Mouse (Mus musculus) T-helper 1 cell (primary cell): ENCODE data around the gene Stard3.

Experiments used
- in situ Hi-C: fragments of 300-600 bp; cut with MboI, MseI; formaldehyde crosslinking; loops from one replicate; pipeline ENCODE4 v1.15.1; 2025; ENCODE audit warnings: high pct_unique_total_duplicates

Gene Stard3

GRCm38 (mm10) chr11:98397946-98398345, 39.8 kb downstream of the Stard3 start:
- in situ Hi-C loops = no loop called here

- in situ Hi-C loops = no loop called here
These were observed 42.1 kb downstream of the Stard3 start, which contains the start of gene Pgap3 for GRCm38 (mm10) chr11:98400161-98400726. Pgap3 (minus strand) TSS chr11:98400490.

GRCm38 (mm10) chr11:98400816-98401215, 42.6 kb downstream of the Stard3 start:
- in situ Hi-C loops = no loop called here

GRCm38 (mm10) chr11:98406621-98407020, 48.5 kb downstream of the Stard3 start:
- in situ Hi-C loops = no loop called here

- in situ Hi-C loops = no loop called here
These were observed 50.7 kb downstream of the Stard3 start for GRCm38 (mm10) chr11:98408872-98409271.

- in situ Hi-C loops = no loop called here
These were observed 51.2 kb downstream of the Stard3 start for GRCm38 (mm10) chr11:98409341-98409822.

GRCm38 (mm10) chr11:98412273-98412796, 54.2 kb downstream of the Stard3 start, which contains the start of gene Erbb2:
Erbb2 (plus strand) TSS chr11:98412470.
- in situ Hi-C loops = no loop called here

- in situ Hi-C loops = no loop called here
These were observed 54.7 kb downstream of the Stard3 start for GRCm38 (mm10) chr11:98412797-98413301.

DNA sequence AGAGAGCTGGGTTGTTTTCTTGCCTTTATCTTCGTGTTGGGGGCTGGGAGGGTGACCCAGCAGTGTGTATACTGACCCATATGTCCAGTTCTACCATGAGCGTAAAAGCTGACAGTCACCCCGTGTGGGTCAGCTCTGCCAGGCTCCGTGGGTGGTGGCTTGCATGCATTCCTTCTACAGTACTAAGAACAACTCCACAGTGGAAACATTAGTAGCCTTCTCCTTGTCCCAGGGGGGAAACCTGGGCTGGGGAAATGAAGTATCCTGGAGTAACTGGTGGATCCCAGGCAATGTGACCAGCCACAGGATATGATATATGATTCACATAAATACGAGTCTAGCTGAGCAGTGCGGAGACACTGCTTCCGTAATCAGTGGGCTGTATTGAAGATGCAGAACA, 55.6 kb downstream of the Stard3 start:
- in situ Hi-C loops = no loop called here

GRCm38 (mm10) chr11:98414162-98414561, 56.0 kb downstream of the Stard3 start:
- in situ Hi-C loops = no loop called here

GRCm38 (mm10) chr11:98417074-98417473, 58.9 kb downstream of the Stard3 start:
- in situ Hi-C loops = no loop called here

GRCm38 (mm10) chr11:98418273-98418672, 60.1 kb downstream of the Stard3 start:
- in situ Hi-C loops = no loop called here

GRCm38 (mm10) chr11:98418939-98419547, 60.9 kb downstream of the Stard3 start:
- in situ Hi-C loops = no loop called here

- in situ Hi-C loops = no loop called here
These were observed 68.4 kb downstream of the Stard3 start for GRCm38 (mm10) chr11:98426592-98426991.

DNA sequence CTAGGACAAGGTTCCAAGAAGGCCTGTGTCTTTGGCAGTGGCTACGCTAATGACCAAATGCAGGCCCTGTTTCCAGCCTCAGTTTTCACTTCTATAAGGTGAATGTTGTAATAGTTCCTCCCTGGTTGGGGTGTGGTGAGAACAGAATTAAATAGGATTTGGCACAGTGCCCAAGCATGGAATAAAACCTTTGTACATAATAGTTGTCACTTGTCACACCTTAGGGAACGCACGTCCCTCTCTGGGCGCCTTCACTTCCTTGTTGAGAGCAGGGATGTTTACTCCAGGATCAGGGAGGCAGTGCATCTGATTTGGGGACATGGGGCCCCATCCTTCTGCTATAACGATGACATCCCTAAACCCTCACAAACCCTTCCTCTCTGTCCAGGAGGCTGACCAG, 70.3 kb downstream of the Stard3 start:
- in situ Hi-C loops = no loop called here
